Mouse (Mus musculus): ENCODE measurements around the gene Rbpj. TPM values are rescaled to one million over a fixed set of nuclear protein-coding genes. Genes with fewer than 3 reads are reported as not detected.
A peak's percentile ranks its signal among the peaks of the same experiment; 100 is the strongest.
"Not testable (repeated sequence)": the region's sequence is repeated elsewhere in the genome, so short reads cannot be mapped to it uniquely, and the experiment has no call there.

The Rbpj gene
- polyA plus RNA-seq, 1 experiment, result 13.6 TPM

- Histone ChIP-seq H3K27me3 (replicated peaks) (no peaks in the 10 kb centered on the region), H3K4me1 (peaks cover 78% of the 10 kb centered on the region), H3K36me3 (replicated peaks; ENCODE audit: low read length) (no peaks in the 10 kb centered on the region), H3K9me3 (no peaks in the 10 kb centered on the region), H3K4me3 (replicated peaks) (peak overlapping the region; percentile 50)
- TF ChIP-seq GATA1 (IDR thresholded peaks at IDR 0.05; ENCODE audit: borderline replicate concordance, low read length) (no peak), FLI1 (IDR thresholded peaks at IDR 0.05; ENCODE audit: low read length) (no peak)
Observed at GRCm38 (mm10) chr5:53539860-53540633, 74.1 kb downstream of the Rbpj start.

GRCm38 (mm10) chr5:53542073-53542472 is 76.1 kb downstream of the Rbpj start:
- Histone ChIP-seq H3K27me3 (replicated peaks) (no peaks in the 10 kb centered on the region), H3K9me3 (no peaks in the 10 kb centered on the region), H3K4me1 (peaks cover 81% of the 10 kb centered on the region), H3K36me3 (replicated peaks; ENCODE audit: low read length) (no peaks in the 10 kb centered on the region), H3K4me3 (replicated peaks) (no peak overlapping the region)
- TF ChIP-seq FLI1 (IDR thresholded peaks at IDR 0.05; ENCODE audit: low read length), result no peak
- no peak for TF ChIP-seq GATA1 (IDR thresholded peaks at IDR 0.05; ENCODE audit: borderline replicate concordance, low read length)

GRCm38 (mm10) chr5:53543399-53543798 is 77.4 kb downstream of the Rbpj start:
- Histone ChIP-seq H3K9me3 (no peaks in the 10 kb centered on the region), H3K4me3 (replicated peaks) (peak overlapping the region; percentile 44), H3K36me3 (replicated peaks; ENCODE audit: low read length) (no peaks in the 10 kb centered on the region), H3K27me3 (replicated peaks) (no peaks in the 10 kb centered on the region), H3K4me1 (peaks cover 83% of the 10 kb centered on the region)
- TF ChIP-seq GATA1 (IDR thresholded peaks at IDR 0.05; ENCODE audit: borderline replicate concordance, low read length) (no peak), FLI1 (IDR thresholded peaks at IDR 0.05; ENCODE audit: low read length) (no peak)

GRCm38 (mm10) chr5:53543945-53544344 is 78.0 kb downstream of the Rbpj start:
- no peak for TF ChIP-seq GATA1 (IDR thresholded peaks at IDR 0.05; ENCODE audit: borderline replicate concordance, low read length)
- TF ChIP-seq FLI1 (IDR thresholded peaks at IDR 0.05; ENCODE audit: low read length), result no peak
- peak overlapping the region; percentile 57 for H3K4me3 ChIP-seq (replicated peaks)
- peaks cover 85% of the 10 kb centered on the region for H3K4me1 ChIP-seq
- H3K9me3 ChIP-seq, result no peaks in the 10 kb centered on the region
- H3K27me3 ChIP-seq (replicated peaks), result no peaks in the 10 kb centered on the region
- H3K36me3 ChIP-seq (replicated peaks; ENCODE audit: low read length), result no peaks in the 10 kb centered on the region

GRCm38 (mm10) chr5:53546440-53546839 is 80.5 kb downstream of the Rbpj start:
- Histone ChIP-seq H3K27me3 (replicated peaks) (no peaks in the 10 kb centered on the region), H3K36me3 (replicated peaks; ENCODE audit: low read length) (no peaks in the 10 kb centered on the region), H3K4me3 (replicated peaks) (peak overlapping the region; percentile 62), H3K4me1 (peaks cover 83% of the 10 kb centered on the region), H3K9me3 (no peaks in the 10 kb centered on the region)
- no peak for TF ChIP-seq FLI1 (IDR thresholded peaks at IDR 0.05; ENCODE audit: low read length)
- TF ChIP-seq GATA1 (IDR thresholded peaks at IDR 0.05; ENCODE audit: borderline replicate concordance, low read length), result no peak

GRCm38 (mm10) chr5:53546979-53547472 is 81.1 kb downstream of the Rbpj start:
- H3K36me3 ChIP-seq (replicated peaks; ENCODE audit: low read length), result no peaks in the 10 kb centered on the region
- no peaks in the 10 kb centered on the region for H3K27me3 ChIP-seq (replicated peaks)
- H3K9me3 ChIP-seq, result no peaks in the 10 kb centered on the region
- peaks cover 83% of the 10 kb centered on the region for H3K4me1 ChIP-seq
- peak overlapping the region; percentile 69 for H3K4me3 ChIP-seq (replicated peaks)
- TF ChIP-seq FLI1 (IDR thresholded peaks at IDR 0.05; ENCODE audit: low read length), result no peak
- no peak for TF ChIP-seq GATA1 (IDR thresholded peaks at IDR 0.05; ENCODE audit: borderline replicate concordance, low read length)

- not testable (repeated sequence) for H3K27me3 ChIP-seq (replicated peaks); H3K36me3 ChIP-seq (replicated peaks; ENCODE audit: low read length); H3K9me3 ChIP-seq; H3K4me3 ChIP-seq (replicated peaks)
- peaks cover 67% of the 10 kb centered on the region for H3K4me1 ChIP-seq
Observed at GRCm38 (mm10) chr5:53550329-53550728, 84.4 kb downstream of the Rbpj start.

GRCm38 (mm10) chr5:53551394-53551793 is 85.4 kb downstream of the Rbpj start:
- H3K27me3 ChIP-seq (replicated peaks), result no peaks in the 10 kb centered on the region
- no peaks in the 10 kb centered on the region for H3K36me3 ChIP-seq (replicated peaks; ENCODE audit: low read length)
- no peaks in the 10 kb centered on the region for H3K9me3 ChIP-seq
- H3K4me1 ChIP-seq, result peaks cover 59% of the 10 kb centered on the region
- no peak overlapping the region for H3K4me3 ChIP-seq (replicated peaks)
- TF ChIP-seq FLI1 (IDR thresholded peaks at IDR 0.05; ENCODE audit: low read length) (no peak), GATA1 (IDR thresholded peaks at IDR 0.05; ENCODE audit: borderline replicate concordance, low read length) (no peak)

GRCm38 (mm10) chr5:53551910-53552309 is 86.0 kb downstream of the Rbpj start:
- Histone ChIP-seq H3K27me3 (replicated peaks) (no peaks in the 10 kb centered on the region), H3K4me3 (replicated peaks) (no peak overlapping the region), H3K4me1 (peaks cover 53% of the 10 kb centered on the region), H3K9me3 (no peaks in the 10 kb centered on the region), H3K36me3 (replicated peaks; ENCODE audit: low read length) (no peaks in the 10 kb centered on the region)
- TF ChIP-seq GATA1 (IDR thresholded peaks at IDR 0.05; ENCODE audit: borderline replicate concordance, low read length) (no peak), FLI1 (IDR thresholded peaks at IDR 0.05; ENCODE audit: low read length) (no peak)

GRCm38 (mm10) chr5:53553281-53553680 is 87.3 kb downstream of the Rbpj start:
- Histone ChIP-seq H3K4me1 (peaks cover 41% of the 10 kb centered on the region), H3K36me3 (replicated peaks; ENCODE audit: low read length) (no peaks in the 10 kb centered on the region), H3K9me3 (no peaks in the 10 kb centered on the region), H3K4me3 (replicated peaks) (no peak overlapping the region), H3K27me3 (replicated peaks) (no peaks in the 10 kb centered on the region)
- no peak for TF ChIP-seq GATA1 (IDR thresholded peaks at IDR 0.05; ENCODE audit: borderline replicate concordance, low read length)
- no peak for TF ChIP-seq FLI1 (IDR thresholded peaks at IDR 0.05; ENCODE audit: low read length)

Measured in megakaryocyte, embryonic 14.5 days (primary cell).